Mouse (Mus musculus) CD8-positive naive resting alpha-beta T cell, adult 2 months (primary cell): ENCODE measurements around the gene Flt3.

Experiments used
- DNase-seq, 2 experiments: peaks; one replicate each; pipeline ENCODE4 v3.0.0; 2022; ENCODE audit warnings: low read depth in 2 of 2, low spot score in 2 of 2

Gene Flt3

DNA sequence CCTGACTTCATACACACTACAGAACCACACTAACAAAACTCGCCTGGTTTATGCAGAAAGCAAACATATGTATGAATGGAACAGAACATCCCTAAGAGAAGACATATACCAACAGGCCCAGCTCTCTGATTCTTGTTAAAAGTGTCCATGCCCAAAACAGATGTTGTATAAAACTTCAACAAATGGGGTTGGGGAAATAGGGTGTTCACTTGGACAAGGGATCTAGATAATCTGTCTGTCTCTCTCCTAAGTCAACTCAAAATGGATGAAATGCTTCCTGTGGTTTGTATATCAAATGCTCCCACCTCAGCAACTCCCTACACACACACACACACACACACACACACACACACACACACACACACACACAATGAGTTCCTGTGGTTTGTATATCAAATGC lies 17.7 kb upstream of the Flt3 start:
- no peak for DNase-seq

DNA sequence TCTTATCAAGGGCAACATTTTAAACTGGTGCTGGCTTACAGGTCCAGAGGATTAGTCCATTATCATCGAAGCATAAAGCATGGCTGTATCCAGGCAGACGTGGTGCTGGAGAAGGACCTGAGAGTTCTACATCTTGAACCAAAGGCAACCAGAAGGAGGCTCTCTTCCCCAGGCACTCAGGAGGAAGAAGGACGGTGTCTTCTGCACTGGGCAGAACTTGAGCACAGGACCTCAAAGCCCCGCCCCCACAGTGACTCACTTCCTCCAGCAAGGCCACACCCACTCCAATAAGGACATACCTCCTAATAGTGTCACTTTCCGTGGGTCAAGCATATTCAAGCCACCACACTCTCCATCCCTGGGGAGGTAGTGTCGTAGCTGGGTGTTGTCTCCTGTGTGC lies 10.3 kb upstream of the Flt3 start:
- no peak for DNase-seq

DNA sequence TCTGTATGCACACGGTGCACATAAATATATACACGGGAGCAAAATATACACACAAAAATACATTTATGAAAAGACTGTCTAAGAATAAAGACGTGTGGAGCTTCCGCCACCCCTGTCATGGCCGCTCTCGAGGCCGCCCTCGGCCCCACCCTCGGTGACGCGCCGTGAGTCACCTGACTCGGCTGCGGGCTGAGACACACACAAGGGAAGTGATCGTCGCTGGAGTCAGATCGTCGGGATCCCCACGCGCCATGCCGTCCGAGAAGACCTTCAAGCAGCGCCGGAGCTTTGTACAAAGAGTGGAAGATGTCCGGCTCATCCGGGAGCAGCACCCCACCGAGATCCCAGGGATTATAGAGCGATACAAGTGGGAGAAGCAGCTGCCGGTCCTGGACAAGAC lies 8.4 kb upstream of the Flt3 start:
- no peak for DNase-seq

DNA sequence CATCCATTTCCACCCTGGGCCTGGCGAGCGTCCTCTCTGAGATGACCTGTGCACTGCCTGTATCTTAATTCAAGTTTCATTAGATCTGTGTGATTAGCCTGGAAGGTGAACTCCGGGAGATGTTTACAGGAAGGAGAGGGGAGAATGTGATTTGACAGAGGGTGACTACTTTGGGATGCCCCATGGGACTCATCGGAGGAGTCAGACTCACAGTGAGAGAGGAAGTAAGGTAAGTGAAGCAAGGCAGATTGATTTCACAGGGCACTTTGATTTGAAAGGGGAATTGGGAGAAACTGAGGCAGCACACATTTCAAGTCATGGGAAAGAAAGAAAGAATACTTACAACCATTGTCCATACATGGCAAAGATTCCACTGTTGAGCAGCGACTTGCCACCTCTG lies 5.8 kb upstream of the Flt3 start:
- DNase-seq = no peak

DNA sequence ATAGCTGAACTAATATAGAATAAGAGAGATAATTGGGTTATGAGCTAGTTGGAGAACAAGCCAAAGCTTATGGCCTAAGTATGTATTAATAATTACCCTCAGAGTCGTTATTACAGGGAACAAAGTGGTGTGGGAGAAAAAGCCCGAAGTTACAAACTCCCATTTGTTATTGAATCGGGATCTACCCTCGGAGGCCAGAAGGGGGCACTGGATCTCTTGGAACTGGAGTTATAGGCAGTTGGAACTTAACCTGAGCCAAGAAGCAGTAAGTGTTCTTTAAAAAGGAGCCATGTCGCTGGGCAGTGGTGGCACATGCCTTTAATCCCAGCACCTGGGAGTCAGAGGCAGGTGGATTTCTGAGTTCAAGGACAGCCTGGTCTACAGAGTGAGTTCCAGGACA lies 2.2 kb upstream of the Flt3 start:
- DNase-seq = no peak

DNA sequence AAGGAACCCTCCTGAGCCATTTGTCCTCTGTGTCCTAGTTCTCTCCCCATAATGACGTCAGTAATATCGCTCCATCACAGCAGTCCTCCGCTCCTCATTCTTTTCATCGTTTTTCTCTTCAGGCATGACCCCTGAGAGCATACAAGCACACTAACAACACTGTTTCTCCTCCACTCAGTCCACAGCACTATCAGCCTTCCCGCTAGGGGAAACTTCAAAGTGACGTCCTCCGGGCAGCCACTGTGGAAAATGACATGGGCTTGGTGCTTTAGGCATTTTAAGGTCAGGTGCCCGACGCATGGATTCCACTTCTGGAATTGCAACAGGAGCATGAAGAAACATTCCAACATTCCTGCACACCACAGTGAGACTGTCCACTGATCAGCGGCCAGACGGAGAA lies 735 bp upstream of the Flt3 start:
- no peak for DNase-seq

DNA sequence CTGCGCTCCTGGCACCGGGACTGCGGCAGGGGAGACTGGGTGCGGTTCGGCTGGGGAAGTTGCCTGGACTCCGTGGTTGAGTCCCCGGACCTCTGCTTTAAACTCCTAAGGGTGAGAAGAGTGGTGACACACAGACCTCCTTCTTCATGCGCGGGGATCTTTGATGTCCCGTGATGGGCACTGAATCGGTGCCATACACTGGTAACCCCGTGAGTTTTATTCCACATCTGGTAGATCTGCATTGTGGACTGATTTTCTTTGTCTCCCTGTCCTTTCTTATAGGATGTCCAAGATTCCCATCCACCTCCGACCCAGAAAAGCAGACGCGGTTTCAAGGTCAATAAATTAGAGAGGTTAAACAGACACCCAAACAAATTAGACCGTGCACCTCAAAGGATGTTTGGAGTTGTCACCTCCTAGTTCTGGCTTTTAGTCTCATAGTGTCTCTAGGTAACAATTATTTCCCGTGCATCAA lies 253 bp upstream of the Flt3 start:
- DNase-seq = no peak

DNA sequence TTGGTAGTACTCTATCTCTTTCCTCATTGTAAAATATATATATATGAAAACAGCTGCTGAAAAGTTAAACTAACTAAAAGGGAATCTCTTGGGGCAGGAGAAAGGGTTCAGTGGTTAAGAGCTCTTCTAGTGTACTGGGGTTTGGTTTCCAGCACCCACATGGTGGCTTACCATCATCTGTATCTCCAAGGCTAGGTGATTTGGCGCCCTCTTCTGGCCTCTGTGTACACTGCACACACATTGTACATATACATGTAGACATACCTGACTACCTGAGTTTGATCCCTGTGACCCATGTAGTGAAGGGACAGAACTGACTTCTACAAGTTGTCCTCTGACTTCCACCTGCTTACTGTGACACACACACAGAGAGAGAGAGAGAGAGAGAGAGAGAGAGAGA lies 5.2 kb downstream of the Flt3 start:
- DNase-seq = no peak

DNA sequence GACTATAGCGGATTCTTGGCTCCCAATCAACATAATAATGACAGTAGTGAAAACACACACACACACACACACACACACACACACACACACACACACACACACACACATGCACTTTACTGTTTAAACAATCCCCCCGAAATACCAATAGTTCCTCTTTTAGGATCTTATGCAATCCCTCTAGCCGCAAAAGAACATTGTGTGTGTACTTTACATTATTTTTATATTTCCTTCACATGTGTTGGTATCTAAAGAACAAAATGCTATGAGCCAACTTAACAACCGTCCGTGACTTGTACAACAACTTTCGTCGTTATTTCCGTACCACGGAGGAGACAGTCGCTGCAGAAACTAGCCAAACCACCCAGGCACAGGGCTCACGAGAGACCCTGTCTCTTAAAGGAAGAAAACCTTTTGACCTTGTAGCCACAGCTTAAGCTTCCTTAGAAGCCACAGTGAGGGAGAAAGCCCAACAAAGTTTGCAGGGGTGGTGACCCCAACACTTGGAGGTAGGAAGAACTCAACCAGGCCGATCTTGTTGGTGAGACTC lies 7.5 kb downstream of the Flt3 start:
- DNase-seq = no peak

DNA sequence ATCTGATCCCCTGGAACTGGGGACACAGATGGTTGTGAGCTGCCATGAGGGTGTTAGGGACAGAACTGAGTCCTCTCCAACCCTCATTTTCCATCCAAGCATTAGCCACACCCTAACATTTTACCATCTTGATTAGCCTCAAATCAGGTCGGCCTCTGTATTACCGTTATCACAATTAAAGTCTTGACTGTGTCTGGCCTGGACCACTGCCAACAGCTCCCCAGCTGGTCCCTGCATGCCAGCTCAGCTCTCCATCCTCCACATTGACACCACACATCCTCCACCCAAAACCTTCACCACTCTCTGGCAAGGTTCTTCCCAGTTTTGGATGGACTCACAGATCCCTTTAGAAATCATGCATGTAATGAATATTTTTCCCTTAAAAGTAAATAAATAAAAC lies 9.5 kb downstream of the Flt3 start:
- DNase-seq = no peak

DNA sequence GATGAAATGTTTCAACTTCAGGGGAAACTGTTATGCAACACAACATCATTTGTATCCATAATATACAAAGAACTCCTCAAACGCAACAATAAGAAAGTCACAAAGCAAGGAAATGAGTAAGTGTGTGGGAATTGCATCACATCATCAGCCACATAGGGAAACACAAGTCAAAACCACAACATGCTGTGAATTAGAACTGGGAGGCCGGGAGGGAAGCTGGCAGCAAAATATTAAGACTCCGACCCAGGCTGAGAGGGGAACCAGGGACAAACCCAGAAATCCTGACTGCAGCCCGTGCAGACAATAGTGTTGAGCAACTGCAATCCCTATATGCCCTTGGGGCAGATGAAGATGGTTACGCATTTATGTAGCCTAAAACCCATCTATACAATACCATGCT lies 11.2 kb downstream of the Flt3 start:
- DNase-seq = no peak

DNA sequence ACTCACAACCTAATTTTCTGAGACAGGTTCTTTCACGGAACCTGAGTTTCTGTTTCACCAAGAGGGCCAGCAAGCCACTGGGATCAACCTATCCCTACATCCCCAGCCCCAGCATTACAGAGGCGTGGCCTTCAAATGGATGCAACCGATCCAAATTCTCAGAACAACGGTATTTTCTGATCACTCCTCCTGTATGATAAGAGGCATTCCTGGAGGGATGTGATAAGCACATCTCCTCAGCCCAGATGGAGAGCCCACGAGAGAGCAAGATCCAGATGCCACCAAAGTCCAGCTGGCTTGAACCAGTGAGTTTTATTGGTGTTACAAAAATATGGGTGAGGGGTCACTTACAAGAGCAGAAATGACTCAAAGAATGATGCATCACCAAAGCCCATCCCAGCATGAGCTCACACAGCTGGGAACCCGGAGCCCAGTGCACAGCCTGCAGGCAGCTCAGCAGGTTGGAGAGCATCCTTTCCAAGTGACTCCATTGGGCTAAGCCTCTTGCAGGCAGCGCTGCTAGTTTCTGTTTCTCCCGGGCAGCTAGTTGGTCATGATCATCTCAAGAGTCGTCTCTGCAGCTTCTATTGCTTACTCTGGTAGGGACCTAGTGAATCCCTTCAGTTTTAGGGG lies 11.8 kb downstream of the Flt3 start:
- no peak for DNase-seq

DNA sequence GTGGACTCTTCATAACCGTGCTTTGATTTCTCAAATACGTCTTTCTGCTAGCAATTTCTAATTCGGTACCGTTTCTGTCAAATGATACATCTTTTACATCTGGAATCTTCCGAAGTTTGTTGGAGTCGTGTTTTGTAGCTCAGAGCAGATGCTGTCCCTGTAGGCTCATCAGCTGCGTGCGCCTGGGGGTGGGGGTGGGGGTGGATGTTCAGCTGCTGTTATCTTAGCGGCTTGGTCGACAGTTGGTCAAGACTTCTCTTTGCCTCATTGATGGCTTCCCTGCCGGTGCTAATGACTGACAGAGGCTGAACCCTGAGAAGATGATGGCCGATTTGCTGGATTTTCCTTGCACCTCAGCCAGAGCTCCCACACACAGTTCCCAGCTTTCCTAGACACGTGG lies 13.4 kb downstream of the Flt3 start:
- no peak for DNase-seq

DNA sequence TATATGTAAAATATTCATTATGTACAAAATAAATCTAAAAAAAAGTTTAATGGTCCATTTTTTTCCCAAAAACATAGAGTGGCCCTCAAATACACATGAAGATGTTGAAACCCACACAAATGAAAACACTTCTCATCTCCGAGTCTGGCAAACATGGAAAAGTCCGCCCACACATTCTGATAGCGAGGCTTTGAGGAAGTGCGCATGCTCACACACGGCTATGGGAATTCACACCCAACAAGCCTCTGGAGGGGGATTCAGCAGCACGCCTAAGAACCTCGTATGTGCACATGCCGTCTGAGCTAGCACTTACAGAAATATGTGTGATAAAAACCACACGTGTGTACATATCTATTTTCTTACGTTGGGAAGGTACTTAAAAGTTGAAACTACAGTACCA lies 18.9 kb downstream of the Flt3 start:
- no peak for DNase-seq

DNA sequence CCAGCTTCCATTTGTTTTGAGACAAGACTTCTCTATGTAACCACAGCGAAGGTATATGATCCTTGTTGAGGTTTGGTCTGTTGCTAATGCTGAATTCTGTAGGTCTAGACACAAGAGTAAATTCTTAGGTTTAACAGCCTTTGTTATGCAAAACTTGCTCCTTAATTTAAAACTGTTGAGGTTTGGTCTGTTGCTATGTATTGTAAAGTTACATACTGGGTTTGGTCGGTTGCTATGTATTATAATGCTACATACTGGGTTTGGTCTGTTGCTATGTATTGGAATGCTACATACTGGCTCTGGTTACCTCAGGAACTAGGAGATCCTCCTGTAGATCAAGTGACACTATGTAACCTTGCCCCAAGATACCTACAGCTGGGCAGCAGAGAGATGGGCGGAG lies 20.8 kb downstream of the Flt3 start:
- no peak for DNase-seq

DNA sequence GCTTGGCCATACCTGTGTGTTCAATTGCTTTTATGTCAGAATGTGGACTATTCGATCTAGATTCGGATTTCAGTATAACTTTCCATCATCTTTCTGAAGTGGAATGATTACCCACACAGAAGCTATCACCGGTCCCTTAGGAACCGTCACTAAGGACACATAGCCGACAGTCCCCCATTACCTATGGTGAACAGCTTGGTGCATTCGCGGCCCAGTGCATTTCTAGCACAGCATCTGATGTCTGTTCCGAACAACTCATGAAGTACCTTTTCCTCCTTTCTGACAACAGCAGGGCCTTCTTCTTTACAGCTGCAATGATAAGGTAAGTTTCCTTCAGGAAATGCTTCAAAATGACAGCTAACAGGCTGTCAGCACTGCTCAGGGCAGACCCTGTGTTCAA lies 30.0 kb downstream of the Flt3 start:
- no peak for DNase-seq

DNA sequence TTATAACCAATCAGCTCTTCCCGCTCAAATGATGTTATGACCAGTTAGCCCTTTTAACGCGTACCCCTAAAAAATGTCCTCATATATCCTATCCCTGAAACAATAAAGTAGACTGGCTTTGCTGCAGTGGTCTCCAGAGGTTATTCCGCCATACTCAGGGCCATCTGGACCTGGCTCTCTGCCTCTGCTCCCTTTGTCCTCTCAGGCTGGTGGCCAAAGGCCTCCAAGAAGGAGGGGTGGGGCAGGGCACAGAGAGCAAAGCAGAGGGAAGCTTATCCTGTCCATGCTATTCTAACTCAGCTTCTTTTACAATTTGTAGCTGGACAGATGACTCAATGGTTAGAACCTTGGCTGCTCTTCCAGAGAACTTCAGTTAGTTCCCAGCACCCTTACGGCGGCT lies 32.1 kb downstream of the Flt3 start:
- DNase-seq = no peak

DNA sequence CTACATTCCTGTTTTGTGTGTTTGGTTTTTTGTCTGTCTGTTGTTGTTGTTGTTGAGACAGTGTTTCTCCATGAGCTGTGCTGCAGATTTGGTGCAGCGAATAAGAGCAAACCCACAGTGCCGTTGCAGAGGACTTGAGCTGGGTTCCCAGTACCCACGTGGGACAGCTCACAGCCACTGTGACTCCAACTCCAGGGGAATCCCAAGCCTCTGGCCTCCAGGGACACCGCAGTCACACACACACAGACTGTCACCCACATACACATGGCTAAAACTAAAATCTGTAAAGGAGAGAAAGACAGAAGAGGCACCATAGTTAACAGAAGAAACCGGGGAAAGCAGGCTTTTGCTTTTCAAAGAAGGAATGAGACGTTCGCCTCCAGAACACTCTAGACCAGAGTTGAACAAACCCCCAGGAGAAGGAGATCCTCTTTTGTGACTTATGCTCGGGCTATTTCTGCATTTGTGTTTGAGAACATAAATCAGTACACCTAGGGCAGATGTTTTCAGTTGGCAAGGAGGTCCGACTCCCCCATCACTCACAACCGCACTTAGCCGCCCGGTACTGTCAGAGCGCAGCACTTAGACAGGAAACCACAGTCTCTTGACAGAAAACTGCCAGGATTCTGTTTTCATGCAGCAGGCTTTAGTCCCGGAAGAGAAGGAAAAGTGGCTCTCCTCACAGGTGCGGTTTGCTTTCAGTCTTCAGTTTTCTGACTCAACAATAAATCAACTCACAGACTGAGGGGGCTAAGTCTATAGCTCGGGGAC lies 34.1 kb downstream of the Flt3 start:
- DNase-seq = peak; percentile 39 to 44

DNA sequence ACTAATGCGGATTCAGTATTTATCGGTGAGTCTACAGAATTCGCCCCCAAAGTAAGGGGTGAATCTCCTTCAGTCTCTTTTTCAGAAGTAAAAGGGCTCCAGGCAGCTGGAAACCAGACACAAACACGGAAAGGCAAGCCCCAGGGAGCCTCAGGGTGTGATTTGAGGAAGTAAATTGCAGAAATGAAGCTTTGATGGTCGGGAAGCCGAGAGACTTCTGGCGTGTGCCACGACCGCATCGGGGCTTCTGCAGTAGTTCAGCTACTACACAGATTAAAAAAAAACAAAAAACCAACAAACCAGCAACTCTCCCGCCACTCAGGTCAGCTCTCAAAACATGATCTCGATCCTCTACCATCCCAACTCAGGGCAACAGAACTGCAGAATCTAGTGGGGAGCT lies 37.2 kb downstream of the Flt3 start:
- peak in 1 of 2 experiments; percentile 27 for DNase-seq

DNA sequence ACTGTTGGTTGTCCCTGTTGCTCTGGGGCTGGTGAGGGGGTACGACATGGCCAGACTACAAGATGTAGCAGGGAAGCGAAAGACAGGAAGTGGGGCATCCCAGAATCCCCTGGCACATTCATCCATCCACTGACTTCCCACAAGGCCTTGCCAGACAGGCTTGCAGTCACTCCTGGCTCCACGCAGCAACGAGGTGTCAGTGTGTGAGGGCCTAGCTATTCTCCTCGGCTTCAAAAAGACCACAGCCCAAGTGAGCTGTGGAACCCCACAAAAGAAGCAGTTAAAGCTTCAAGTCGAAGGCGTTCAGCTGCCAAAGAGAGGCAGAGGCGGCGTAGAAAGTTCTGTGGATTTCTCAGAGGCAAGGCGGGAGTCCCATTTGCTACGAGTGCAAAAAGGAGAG lies 41.8 kb downstream of the Flt3 start:
- DNase-seq = no peak

DNA sequence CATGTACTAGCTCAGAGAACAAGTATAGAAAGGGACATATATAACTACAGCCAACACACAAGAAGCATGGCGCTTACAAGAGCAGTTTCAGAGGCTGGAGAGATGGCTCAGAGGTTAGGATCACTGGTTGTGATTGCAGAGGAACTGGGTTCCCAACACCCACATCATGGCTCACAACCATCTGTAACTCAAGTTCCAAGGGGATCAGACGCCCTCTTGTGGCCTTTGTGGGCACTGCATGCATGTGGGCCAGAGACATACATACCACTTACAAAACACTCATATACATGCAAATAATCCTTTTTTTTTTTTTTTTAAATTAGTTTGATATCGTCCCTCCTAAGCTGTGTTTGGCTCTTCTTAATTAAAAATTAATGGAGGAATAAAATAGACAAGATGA lies 42.8 kb downstream of the Flt3 start:
- DNase-seq = peak; percentile 50 to 58

DNA sequence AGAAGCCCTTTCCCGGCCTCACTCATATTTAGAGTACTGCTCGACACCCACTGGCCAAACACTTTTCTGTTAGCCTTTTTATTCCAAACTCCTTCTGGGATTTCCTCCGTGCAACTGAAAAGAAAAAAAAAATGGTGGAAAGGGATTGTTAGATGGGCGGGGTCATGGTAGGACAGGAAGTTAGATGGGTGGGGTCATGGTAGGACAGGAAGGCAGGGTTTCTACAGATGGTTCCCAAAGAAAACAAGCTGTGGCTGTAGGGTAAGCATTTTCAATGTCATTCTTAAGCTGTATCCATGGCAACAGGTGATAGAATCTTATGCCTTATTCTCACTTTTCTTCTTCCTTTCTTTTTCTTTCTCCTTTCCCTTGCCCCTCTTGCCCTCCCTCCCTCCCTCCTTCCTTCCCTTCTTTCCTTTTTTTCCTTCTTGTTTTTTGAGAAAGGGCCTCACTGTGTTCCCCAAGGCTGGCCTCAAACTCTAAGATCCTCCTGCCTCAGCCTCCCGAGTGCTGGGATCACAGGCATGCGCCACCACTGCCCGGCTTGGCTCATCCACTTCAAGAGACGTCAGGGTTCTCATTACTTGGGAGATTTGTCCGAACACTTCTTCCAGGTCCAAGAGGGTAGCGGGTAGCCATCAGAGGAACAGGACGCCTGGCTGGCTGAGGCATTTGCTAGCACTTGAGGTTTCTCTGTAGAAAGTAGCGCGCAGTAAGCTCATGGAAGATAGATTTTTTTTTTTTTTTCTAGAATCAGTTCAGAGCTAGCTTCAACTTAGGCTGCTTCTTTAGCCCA lies 43.8 kb downstream of the Flt3 start:
- no peak for DNase-seq
